Mouse (Mus musculus): ENCODE results near the gene Gpr4. TPM values are rescaled to one million over a fixed set of nuclear protein-coding genes. Genes with fewer than 3 reads are reported as not detected.
A peak's percentile ranks its signal among the peaks of the same experiment; 100 is the strongest.

Gene Gpr4
- polyA plus RNA-seq, 1 experiment, result 0.03 TPM

- peaks cover 77% of the 10 kb centered on the region for H3K4me1 ChIP-seq
- H3K36me3 ChIP-seq (replicated peaks; ENCODE audit: low read length), result peaks cover 50% of the 10 kb centered on the region
- H3K4me3 ChIP-seq (replicated peaks), result peak overlapping the region; percentile 96
- no peaks in the 10 kb centered on the region for H3K27me3 ChIP-seq (replicated peaks)
- TF ChIP-seq GATA1 (IDR thresholded peaks at IDR 0.05; ENCODE audit: borderline replicate concordance, low read length), result no peak
- TF ChIP-seq FLI1 (IDR thresholded peaks at IDR 0.05; ENCODE audit: low read length), result no peak
- no peaks in the 10 kb centered on the region for H3K9me3 ChIP-seq
Observed at GRCm38 (mm10) chr7:19226817-19227797, 14.8 kb downstream of the Gpr4 start.

GRCm38 (mm10) chr7:19227883-19228792 is 15.8 kb downstream of the Gpr4 start, which contains the start of gene Opa3:
Gene Opa3 (plus strand): TSS chr7:19228334.
- H3K4me3 ChIP-seq (replicated peaks), result peak within 1 kb of the TSS; percentile 96
- H3K27me3 ChIP-seq (replicated peaks), result no peaks in the 10 kb centered on the region
- peaks cover 50% of the 10 kb centered on the region for H3K36me3 ChIP-seq (replicated peaks; ENCODE audit: low read length)
- H3K4me1 ChIP-seq, result peaks cover 79% of the 10 kb centered on the region
- TF ChIP-seq FLI1 (IDR thresholded peaks at IDR 0.05; ENCODE audit: low read length) (no peak), GATA1 (IDR thresholded peaks at IDR 0.05; ENCODE audit: borderline replicate concordance, low read length) (no peak)
- H3K9me3 ChIP-seq, result no peaks in the 10 kb centered on the region

DNA sequence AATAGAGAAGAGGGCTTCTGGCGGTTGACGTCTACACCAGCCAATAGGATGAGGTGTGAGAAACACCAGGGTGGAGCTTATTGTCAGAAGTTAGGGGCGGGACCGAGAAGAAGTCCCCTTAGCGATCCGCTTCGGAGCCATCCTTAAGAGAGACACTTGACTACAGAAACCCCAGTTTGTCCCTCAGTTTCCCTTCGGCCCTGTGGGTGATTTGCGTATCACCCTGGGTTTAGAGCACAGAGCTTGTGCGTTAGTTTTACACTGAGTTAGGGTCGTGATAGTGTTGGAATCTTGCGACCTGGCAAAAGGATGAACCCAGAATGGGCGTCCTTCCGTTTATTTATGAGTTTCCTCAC is 16.4 kb downstream of the Gpr4 start:
- Histone ChIP-seq H3K36me3 (replicated peaks; ENCODE audit: low read length) (peaks cover 53% of the 10 kb centered on the region), H3K4me3 (replicated peaks) (peak overlapping the region; percentile 96), H3K4me1 (peaks cover 80% of the 10 kb centered on the region), H3K27me3 (replicated peaks) (no peaks in the 10 kb centered on the region), H3K9me3 (no peaks in the 10 kb centered on the region)
- TF ChIP-seq FLI1 (IDR thresholded peaks at IDR 0.05; ENCODE audit: low read length), result no peak

DNA sequence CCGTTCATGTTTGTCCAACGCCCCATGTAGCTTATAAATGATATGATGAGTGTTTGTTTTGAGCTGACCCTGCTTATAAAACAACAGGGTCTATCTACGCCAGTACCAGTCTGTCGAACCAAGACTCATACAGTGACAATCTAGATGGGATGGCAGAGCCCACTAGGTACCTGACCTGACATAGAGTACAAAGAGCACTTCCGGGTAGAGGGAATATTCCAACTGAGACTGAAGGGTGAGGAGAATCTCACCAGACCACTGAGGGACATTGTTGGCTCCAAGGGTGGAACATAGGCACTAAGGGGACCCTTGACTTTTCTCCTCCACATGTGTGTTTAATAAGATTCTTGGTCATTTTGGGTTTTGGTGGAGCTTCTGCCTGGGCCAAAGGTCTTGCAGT is 17.1 kb downstream of the Gpr4 start:
- TF ChIP-seq GATA1 (IDR thresholded peaks at IDR 0.05; ENCODE audit: borderline replicate concordance, low read length) (no peak), FLI1 (IDR thresholded peaks at IDR 0.05; ENCODE audit: low read length) (no peak)
- Histone ChIP-seq H3K4me1 (peaks cover 79% of the 10 kb centered on the region), H3K36me3 (replicated peaks; ENCODE audit: low read length) (peaks cover 52% of the 10 kb centered on the region), H3K9me3 (no peaks in the 10 kb centered on the region), H3K4me3 (replicated peaks) (peak overlapping the region; percentile 96), H3K27me3 (replicated peaks) (no peaks in the 10 kb centered on the region)

DNA sequence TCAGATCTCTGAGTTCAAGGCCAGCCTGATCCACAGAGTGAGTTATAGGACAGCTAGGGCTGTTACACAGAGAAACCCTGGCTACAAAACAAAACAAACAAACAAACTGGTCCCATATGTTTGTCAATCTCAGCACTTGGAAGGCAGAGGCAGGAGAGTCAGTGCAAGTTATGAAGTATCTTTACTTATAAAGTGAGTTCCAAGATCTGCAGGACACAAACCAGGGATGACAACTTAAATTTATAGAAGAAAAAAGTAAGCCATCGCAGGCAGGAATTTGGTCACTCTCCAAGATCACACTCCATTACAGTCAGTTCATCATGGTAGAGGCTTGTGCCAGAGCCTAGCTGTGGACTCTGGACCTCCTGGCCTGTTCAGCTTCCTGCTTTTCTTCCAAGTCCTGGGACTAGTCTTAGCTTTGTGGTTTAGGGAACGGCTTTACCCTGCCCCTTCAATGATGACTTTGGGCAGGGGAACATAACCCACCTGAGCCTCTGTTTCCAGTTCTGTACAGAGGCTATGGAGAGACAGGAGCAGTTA is 17.8 kb downstream of the Gpr4 start:
- TF ChIP-seq FLI1 (IDR thresholded peaks at IDR 0.05; ENCODE audit: low read length) (no peak), GATA1 (IDR thresholded peaks at IDR 0.05; ENCODE audit: borderline replicate concordance, low read length) (no peak)
- Histone ChIP-seq H3K4me3 (replicated peaks) (peak overlapping the region; percentile 96), H3K9me3 (no peaks in the 10 kb centered on the region), H3K36me3 (replicated peaks; ENCODE audit: low read length) (peaks cover 45% of the 10 kb centered on the region), H3K27me3 (replicated peaks) (no peaks in the 10 kb centered on the region), H3K4me1 (peaks cover 79% of the 10 kb centered on the region)

GRCm38 (mm10) chr7:19230899-19231298 is 18.6 kb downstream of the Gpr4 start:
- H3K27me3 ChIP-seq (replicated peaks), result no peaks in the 10 kb centered on the region
- peaks cover 40% of the 10 kb centered on the region for H3K36me3 ChIP-seq (replicated peaks; ENCODE audit: low read length)
- no peak for TF ChIP-seq FLI1 (IDR thresholded peaks at IDR 0.05; ENCODE audit: low read length)
- TF ChIP-seq GATA1 (IDR thresholded peaks at IDR 0.05; ENCODE audit: borderline replicate concordance, low read length), result no peak
- H3K4me1 ChIP-seq, result peaks cover 79% of the 10 kb centered on the region
- no peak overlapping the region for H3K4me3 ChIP-seq (replicated peaks)
- H3K9me3 ChIP-seq, result no peaks in the 10 kb centered on the region

- H3K4me3 ChIP-seq (replicated peaks), result no peak overlapping the region
- H3K36me3 ChIP-seq (replicated peaks; ENCODE audit: low read length), result peaks cover 43% of the 10 kb centered on the region
- no peaks in the 10 kb centered on the region for H3K27me3 ChIP-seq (replicated peaks)
- peaks cover 83% of the 10 kb centered on the region for H3K4me1 ChIP-seq
- H3K9me3 ChIP-seq, result no peaks in the 10 kb centered on the region
- TF ChIP-seq FLI1 (IDR thresholded peaks at IDR 0.05; ENCODE audit: low read length) (no peak), GATA1 (IDR thresholded peaks at IDR 0.05; ENCODE audit: borderline replicate concordance, low read length) (no peak)
Observed at GRCm38 (mm10) chr7:19231849-19232248, 19.5 kb downstream of the Gpr4 start.

- TF ChIP-seq FLI1 (IDR thresholded peaks at IDR 0.05; ENCODE audit: low read length) (no peak), GATA1 (IDR thresholded peaks at IDR 0.05; ENCODE audit: borderline replicate concordance, low read length) (no peak)
- Histone ChIP-seq H3K4me3 (replicated peaks) (peak overlapping the region; percentile 62), H3K9me3 (no peaks in the 10 kb centered on the region), H3K36me3 (replicated peaks; ENCODE audit: low read length) (peaks cover 45% of the 10 kb centered on the region), H3K27me3 (replicated peaks) (no peaks in the 10 kb centered on the region), H3K4me1 (peaks cover 99% of the 10 kb centered on the region)
Observed at GRCm38 (mm10) chr7:19234652-19235051, 22.3 kb downstream of the Gpr4 start.

DNA sequence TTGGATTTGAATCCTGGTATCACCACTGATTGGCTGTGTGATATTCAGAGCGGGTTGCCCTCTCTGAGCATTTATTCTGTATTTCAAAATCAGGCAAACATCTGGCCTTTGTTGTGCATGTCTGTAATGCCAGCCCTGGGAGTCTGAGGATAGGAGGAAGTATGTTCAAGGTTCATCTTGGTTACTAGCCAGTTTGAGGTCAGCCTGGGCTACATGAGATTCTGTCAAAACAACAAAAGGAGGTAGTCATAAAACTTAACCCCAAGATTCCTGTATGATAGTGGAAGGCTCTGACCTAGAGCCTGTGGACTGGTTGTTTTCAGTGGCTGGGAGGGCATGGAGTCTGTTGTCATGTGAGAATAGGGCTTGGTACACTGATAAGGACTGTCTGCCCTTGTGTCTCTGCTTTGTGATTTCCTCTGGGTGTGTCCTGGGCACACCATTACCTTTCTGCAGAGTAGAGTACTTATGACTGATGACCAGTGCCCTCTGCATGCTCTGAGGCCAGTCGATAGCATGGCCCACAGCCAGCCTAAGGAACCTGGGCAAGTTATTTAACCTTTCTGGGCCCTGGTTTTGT is 22.8 kb downstream of the Gpr4 start:
- H3K4me1 ChIP-seq, result peaks cover 99% of the 10 kb centered on the region
- H3K4me3 ChIP-seq (replicated peaks), result peak overlapping the region; percentile 62
- peaks cover 45% of the 10 kb centered on the region for H3K36me3 ChIP-seq (replicated peaks; ENCODE audit: low read length)
- no peaks in the 10 kb centered on the region for H3K9me3 ChIP-seq
- no peak for TF ChIP-seq GATA1 (IDR thresholded peaks at IDR 0.05; ENCODE audit: borderline replicate concordance, low read length)
- TF ChIP-seq FLI1 (IDR thresholded peaks at IDR 0.05; ENCODE audit: low read length), result no peak
- H3K27me3 ChIP-seq (replicated peaks), result no peaks in the 10 kb centered on the region

Measured in megakaryocyte, embryonic 14.5 days (primary cell).